Mouse (Mus musculus): ENCODE measurements around the gene Mogat2.

The Mogat2 gene

GRCm38 (mm10) chr7:99236888-99237660 lies 1.3 kb downstream of the Mogat2 start:
- intact Hi-C loops (cut with DNase I), result no loop called here

GRCm38 (mm10) chr7:99235657-99236056 lies 2.8 kb downstream of the Mogat2 start:
- intact Hi-C loops (cut with DNase I), result no loop called here

- intact Hi-C loops (cut with DNase I), result loop anchor here (5.0 kb wide), 1 partner anchor 73 kb away; no protein-coding TSS in a partner anchor
Observed at GRCm38 (mm10) chr7:99234916-99235315, 3.5 kb downstream of the Mogat2 start.

- intact Hi-C loops (cut with DNase I), result loop anchor here (5.0 kb wide), 1 partner anchor 70 kb away; no protein-coding TSS in a partner anchor
Observed at GRCm38 (mm10) chr7:99232571-99232970, 5.8 kb downstream of the Mogat2 start.

GRCm38 (mm10) chr7:99230061-99230747 lies 8.2 kb downstream of the Mogat2 start:
- intact Hi-C loops (cut with DNase I), result loop anchor here (5.0 kb wide), 1 partner anchor 68 kb away; no protein-coding TSS in a partner anchor

GRCm38 (mm10) chr7:99229411-99229810 lies 9.0 kb downstream of the Mogat2 start:
- intact Hi-C loops (cut with DNase I), result loop anchor here (2.0 kb wide), 1 partner anchor 45 kb away; no protein-coding TSS in a partner anchor

- intact Hi-C loops (cut with DNase I), result loop anchor here (2.0 kb wide), 1 partner anchor 44 kb away; no protein-coding TSS in a partner anchor
Observed at GRCm38 (mm10) chr7:99228825-99229224, 9.6 kb downstream of the Mogat2 start.

GRCm38 (mm10) chr7:99227267-99227666 lies 11.2 kb downstream of the Mogat2 start:
- intact Hi-C loops (cut with DNase I), result no loop called here

GRCm38 (mm10) chr7:99226662-99227061 lies 11.8 kb downstream of the Mogat2 start:
- intact Hi-C loops (cut with DNase I), result no loop called here

GRCm38 (mm10) chr7:99225421-99225820 lies 13.0 kb downstream of the Mogat2 start:
- intact Hi-C loops (cut with DNase I), result no loop called here

- intact Hi-C loops (cut with DNase I), result no loop called here
Observed at GRCm38 (mm10) chr7:99224648-99225190, 13.7 kb downstream of the Mogat2 start.

GRCm38 (mm10) chr7:99224225-99224624 lies 14.2 kb downstream of the Mogat2 start:
- intact Hi-C loops (cut with DNase I), result no loop called here

- intact Hi-C loops (cut with DNase I), result no loop called here
Observed at GRCm38 (mm10) chr7:99217338-99218074, 20.9 kb downstream of the Mogat2 start.

GRCm38 (mm10) chr7:99215347-99215855 lies 23.0 kb downstream of the Mogat2 start:
- intact Hi-C loops (cut with DNase I), result no loop called here

- intact Hi-C loops (cut with DNase I), result no loop called here
Observed at GRCm38 (mm10) chr7:99214621-99215185, 23.7 kb downstream of the Mogat2 start.

GRCm38 (mm10) chr7:99213686-99214085 lies 24.7 kb downstream of the Mogat2 start:
- intact Hi-C loops (cut with DNase I), result no loop called here

- intact Hi-C loops (cut with DNase I), result no loop called here
Observed at GRCm38 (mm10) chr7:99213056-99213455, 25.4 kb downstream of the Mogat2 start.

GRCm38 (mm10) chr7:99208704-99209103 lies 29.7 kb downstream of the Mogat2 start:
- intact Hi-C loops (cut with DNase I), result no loop called here

- intact Hi-C loops (cut with DNase I), result no loop called here
Observed at GRCm38 (mm10) chr7:99206364-99206763, 32.1 kb downstream of the Mogat2 start.

GRCm38 (mm10) chr7:99202163-99202562 lies 36.3 kb downstream of the Mogat2 start:
- intact Hi-C loops (cut with DNase I), result no loop called here

- intact Hi-C loops (cut with DNase I), result no loop called here
Observed at GRCm38 (mm10) chr7:99200290-99200689, 38.1 kb downstream of the Mogat2 start.

Data from adrenal gland (tissue).